Mouse (Mus musculus) thymus, postnatal 0 days (tissue): ENCODE measurements around the gene Mt4. TPM values are rescaled to one million over a fixed set of nuclear protein-coding genes. Genes with fewer than 3 reads are reported as not detected.

ENCODE experiments used
- DNase-seq: peaks from one replicate; pipeline ENCODE4 v3.0.0-alpha.2; 2015; ENCODE audit warnings: low spot score
- polyA plus RNA-seq: library from polyadenylated mRNA; unstranded; fragments of >200 nt; fragmentation: Nextera tagmentation; extraction: Ambion mirVana; gene quantifications from 2 replicates; pipeline ENCODE4 v1.2.1, GENCODE M21; 2015

Mt4 gene
- 4.9 and 5.6 TPM in 2 replicates for polyA plus RNA-seq

DNA sequence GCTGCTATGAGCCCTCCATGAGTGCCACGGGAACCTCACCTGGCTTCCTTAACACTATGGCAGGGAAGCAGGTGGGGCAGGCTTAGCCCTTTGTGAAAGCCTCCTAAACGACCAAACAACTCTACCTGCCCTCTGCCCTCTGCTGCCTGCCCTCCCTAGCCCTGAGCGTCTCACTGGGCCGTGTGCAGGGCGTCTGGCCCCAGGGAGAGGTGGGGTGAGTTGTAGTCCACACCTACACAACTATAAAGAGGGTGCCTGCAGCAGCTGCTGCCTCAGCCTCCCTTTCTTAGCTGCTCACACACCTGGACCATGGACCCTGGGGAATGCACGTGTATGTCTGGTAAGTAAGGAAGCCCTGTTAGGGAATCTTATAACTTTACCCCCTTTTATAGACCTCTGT is at the start of gene Mt4:
Gene Mt4 (plus strand): TSS at position 265 of the 400 bp plus-strand sequence.
- DNase-seq = no peak

DNA sequence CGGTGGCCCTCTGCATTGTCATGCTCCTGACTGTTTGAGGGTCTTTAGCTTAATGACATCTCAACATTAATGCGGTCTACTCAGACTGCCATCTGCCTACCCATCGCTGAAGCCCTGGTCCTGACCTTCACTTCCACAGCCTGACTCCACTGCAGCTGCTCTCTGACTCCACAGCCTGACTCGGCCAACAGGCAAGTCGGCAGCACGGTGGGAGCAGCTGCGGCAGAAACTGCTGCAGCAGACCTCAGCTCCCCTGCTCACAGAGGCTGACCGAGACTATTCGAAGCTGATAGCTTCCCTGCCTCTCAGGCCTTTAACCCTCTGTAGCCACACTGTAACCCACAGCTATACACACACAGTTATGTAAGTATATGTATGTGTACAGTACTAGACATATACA is 49.0 kb upstream of the Mt4 start:
- no peak for DNase-seq

DNA sequence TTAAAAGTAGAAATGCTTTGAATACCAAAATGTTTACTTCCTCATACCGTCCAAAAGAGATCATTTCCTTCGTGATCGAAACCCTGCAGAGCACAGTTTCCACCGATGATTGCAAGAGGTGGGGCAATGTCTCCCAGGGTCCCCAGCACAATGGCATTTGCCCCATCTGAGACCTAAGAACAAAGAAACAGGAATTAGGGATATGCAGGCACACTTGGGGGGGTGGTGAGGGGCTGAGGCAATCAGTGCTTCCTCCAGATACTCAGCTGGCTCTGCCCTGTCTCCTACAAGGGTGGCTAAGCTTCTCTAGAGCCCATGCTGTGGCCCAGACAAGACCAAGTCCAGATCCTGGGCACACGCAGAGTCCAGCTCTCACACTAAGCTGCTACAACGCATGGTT is 47.3 kb upstream of the Mt4 start:
- no peak for DNase-seq

DNA sequence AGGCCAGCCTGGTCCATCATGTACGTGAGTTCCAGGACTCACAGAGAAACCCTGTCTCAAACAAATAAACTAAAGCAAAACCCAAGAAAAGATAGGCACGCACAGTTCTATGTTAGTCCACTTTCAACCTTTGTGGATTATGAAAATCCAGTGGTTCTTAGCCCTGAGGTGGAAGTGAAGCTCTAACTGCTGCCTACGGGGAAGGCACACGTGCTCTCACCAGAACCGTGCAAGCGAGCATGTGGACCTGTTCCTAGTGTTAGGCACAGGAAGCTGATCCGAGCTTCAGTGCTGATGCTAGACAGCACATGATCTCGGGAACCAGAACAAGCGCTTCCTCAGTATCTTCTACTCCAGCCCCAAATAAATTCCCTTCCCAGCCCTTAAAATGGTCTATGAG is 44.1 kb upstream of the Mt4 start:
- no peak for DNase-seq

DNA sequence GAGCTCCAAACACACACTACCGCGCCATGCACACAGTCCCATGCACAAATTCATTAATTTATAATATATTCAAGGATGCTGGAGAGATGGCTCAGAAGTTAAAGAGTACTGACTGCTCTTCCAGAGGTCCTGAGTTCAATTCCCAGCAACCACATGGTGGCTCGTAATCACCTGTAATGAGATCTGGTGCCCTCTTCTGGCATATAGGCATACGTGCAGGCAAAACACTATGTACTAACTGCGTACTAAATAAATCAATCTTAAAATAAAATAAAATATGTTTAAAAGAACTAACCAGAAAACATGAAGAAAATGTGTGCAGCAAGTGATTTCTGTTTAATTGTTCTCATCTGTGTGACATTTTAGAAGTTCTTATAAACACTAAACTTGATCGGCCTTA is 42.7 kb upstream of the Mt4 start:
- no peak for DNase-seq

DNA sequence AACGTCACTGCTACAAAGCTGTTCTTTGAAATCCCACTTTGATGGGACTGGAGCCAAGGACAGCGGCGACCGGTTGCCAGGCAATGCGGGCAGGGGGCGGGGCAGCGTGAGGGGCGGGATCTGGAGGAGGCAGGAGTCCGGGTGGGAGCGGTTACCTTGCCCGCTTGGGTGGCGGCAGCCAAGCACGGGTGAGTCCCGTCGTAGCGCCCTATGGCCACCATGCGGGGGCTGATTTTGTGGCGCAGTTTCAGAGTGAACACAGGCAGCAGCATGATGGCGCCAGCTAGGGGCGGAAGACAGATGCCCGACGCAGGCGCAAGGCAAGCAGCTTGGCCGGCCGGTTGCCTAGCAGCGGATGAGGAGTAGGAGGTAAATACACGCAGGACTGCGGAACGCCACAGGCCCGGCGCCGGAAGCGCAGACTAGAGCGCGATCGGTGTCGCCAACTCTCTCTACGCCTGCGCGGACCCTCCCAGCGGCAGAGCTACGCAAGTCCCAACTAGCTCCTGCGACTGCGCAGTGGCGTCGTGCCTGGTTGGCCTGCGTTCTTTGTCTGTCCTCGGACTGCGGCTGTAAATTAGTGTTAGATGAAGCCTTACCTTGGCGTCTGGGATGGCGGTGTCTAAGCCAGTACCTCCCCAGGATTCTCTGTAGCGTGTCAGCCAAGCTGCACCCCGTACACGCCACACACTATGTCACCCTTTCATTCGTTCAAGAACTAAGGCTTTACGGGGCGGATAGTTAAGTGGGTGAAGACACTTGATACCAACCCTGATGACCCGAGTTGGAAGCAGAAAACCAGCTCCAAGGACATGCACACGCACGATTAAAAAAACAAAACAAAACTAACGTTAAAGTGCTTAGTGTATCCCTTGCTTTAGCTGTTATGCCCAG is 38.7 kb upstream of the Mt4 start, which contains the start of gene Bbs2:
Gene Bbs2 (minus strand): TSS at position 848 of the 894 bp plus-strand sequence.
- DNase-seq = peak; percentile 99

DNA sequence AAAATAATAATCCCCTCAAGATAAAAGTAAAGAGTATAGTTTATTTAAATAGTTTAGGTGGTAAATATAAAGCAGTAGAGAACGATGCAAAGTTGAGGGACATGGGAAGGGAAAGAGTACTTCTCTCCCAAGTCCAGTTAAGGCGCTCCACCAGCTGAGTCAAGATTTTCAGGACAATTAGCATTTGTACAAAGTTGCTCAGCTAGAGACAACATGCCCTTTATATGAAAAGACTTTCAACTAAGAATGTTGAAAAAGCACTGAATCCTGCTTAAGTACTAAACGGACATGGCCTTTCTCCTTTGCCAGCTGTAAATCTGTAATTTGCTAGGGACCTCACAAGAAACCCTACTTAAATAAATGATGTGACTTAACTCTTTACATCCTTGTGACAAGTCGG is 38.0 kb upstream of the Mt4 start:
- peak; percentile 3 for DNase-seq

DNA sequence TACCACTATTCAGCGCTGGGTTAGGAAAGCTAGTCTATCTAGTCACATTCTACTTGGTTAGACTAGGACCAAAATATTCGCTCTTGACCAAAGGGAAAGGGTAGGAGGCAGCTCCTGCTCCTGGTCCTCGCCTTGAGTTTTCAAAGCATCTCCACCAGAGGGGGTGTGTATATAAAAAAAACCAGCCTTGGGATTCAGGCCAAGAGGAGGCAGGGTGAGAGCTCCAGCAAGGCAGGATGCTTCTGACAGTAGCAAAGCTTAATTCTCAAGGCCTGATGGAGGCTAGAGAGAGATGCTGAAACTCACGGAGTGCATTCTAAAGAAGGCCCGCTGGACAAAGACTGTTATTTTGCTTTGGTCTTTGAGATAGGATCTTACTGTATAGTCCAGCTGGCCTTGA is 32.9 kb upstream of the Mt4 start:
- DNase-seq = no peak

DNA sequence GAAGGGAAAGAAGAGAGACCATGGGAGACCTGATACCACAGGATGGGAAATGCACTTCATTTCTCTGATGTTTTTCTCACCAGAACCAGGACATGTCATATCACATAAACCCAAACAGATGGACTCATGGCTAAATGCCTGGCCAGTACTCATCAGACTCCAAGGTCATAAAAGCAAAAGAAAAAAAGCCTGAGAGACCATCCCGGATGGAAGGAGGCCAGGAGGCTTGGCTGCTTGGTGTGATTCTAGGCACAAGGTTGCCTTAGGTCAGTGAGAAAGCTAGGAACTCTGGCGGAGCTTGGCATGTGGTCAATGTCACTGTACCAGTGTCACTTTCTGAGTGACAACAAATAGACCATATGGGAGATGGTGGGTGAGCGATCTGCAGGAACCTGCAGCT is 29.1 kb upstream of the Mt4 start:
- DNase-seq = no peak

DNA sequence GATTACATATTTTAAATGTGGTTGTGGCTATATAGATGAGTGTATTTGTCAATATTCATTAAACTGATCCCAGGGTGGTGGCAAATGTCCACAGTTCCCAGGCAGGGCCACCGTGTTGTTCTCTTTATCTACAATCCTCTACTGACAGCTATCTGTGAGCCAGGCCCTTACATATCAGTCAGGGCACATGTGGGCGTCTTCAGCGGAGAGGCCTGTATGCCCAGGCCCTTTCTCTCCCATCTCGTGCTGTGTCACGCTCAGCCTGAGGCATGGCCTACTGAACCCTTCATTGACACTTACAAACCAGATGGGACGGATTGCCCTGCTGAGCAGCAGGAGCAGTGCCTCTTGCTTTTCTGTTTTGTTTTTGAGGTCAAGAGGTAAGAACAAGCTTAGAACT is 27.6 kb upstream of the Mt4 start:
- no peak for DNase-seq

DNA sequence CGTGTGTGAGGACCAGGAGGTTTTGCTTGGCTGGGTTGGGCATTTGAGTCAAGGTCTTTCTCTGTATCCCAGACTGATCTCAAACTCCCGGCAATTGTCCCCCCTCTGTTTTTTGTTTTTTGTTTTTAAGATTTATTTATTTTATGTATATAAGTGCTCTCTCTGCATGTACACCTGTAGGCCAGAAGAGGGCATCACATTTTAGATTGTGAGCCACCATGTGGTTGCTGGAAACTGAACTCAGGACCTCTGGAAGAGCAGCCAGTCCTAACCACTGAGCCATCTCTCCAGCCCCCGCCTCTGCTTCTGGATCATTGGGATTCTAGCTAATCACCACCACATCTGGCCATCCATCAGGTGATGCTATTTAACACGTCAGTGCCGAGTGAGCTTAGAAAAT is 27.2 kb upstream of the Mt4 start:
- DNase-seq = no peak

DNA sequence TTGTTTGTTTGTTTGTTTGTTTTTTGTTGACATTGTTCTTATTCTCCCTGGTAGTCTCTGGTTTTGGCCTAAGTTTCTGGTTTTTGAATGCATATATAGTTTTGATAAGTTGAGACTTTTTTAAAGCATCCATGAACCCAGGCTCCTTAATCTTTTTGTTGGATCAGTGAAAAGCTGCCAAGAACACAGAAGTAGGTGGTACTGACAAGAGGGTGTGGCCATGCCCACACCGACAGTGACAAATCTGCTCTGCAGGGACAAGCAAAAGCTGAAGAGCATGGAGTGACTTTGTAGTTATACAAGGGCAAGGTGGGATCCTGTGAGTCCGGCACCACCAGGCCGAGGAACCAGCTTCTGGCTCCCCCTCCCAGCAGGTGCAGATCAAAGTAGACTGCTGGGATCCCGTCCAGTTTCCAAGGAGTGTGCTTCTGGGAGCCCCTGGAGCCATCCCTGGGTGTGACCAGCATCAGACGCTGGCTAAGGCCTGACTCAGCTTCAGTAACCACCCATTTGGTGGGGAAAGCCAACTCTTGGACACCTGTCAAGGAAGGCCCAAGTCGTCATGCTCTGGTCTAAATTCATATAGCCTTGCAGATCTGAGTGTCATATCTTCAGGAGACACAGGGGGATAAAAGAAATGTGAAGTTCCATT is 26.3 kb upstream of the Mt4 start:
- no peak for DNase-seq

DNA sequence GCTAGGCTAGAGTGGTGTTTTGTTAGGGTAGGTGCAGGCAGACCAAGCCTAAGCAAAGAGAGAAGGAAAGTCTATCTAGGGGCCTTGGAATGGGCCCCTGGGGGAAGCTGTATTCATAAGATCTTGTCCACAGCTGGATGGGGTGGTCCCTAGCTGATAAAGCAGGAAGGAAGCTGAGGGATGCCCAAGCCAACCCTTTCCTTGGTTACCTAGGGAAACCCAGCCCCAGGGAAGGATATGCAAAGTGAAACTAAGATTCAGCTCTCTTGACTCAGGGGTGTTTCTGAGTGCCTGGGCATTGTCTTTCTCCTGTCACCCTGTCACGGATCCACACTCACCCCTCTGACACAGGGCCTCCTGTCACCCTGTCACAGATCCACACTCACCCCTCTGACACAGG is 23.6 kb upstream of the Mt4 start:
- DNase-seq = no peak

DNA sequence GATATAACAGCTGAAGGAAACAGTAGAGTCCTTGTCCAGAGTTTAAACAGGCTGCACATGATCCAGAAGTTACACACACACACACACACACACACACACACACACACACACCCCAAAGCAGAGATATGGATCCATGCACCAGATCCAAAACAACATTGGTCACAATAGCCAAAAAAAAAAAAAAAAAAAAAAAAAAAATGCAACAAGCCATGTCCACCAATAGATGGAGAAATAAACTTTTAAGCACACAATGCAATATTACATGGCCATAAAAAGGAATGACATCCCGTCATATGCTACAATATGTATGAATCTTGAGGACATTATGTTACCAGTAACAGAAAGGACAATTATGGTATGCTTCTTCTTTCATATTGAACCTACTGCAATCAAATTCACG is 23.0 kb upstream of the Mt4 start:
- DNase-seq = no peak

DNA sequence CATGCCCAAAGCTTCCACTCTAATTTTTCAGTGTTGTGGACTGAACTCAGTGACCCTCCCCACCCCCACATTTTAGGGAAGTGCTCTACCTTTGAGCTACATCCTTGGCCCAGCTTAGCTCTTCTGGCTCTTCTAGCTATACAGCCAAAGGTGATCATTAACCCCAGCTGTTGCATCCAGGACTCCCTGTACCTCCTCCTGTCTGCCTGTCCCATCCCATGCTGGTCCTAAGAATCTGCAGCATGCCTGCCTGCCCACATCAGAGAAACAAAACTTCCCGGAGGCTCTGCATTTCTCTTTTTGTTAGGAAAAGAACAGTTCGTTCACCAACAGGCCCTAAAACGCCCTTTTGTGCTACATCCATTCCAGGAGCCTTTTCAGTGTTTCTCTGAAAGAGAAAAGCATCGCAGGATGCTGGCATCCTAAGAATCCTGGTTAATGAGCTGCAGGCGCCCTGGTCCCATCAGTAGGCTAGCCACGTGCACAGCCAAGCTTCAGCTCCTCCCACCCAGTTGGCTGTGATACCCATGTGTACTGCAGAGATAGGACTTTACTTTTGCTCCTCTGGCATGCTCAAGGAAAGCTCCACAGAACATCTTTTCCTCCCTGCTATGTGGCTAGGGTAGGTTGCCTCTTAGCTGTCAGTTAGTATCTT is 18.1 kb upstream of the Mt4 start:
- no peak for DNase-seq

DNA sequence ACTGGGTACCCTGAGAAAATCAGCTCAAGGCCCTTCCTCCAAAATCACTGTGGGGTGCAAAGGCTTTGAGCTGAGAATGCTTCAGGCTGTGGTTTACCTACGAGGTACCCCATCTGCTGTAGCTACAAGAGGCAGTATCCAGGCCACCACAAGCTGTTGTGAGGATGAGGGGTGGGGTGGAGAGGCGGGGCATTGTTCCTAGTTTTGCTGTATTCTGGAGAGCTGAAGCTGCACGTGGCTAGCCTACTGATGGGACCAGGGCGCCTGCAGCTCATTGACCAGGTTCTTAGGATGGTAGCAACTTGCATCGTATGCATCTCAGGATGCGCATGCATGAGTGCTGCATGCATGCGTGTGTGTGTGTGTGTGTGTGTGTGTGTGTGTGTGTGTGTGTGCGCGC is 15.4 kb upstream of the Mt4 start:
- no peak for DNase-seq

DNA sequence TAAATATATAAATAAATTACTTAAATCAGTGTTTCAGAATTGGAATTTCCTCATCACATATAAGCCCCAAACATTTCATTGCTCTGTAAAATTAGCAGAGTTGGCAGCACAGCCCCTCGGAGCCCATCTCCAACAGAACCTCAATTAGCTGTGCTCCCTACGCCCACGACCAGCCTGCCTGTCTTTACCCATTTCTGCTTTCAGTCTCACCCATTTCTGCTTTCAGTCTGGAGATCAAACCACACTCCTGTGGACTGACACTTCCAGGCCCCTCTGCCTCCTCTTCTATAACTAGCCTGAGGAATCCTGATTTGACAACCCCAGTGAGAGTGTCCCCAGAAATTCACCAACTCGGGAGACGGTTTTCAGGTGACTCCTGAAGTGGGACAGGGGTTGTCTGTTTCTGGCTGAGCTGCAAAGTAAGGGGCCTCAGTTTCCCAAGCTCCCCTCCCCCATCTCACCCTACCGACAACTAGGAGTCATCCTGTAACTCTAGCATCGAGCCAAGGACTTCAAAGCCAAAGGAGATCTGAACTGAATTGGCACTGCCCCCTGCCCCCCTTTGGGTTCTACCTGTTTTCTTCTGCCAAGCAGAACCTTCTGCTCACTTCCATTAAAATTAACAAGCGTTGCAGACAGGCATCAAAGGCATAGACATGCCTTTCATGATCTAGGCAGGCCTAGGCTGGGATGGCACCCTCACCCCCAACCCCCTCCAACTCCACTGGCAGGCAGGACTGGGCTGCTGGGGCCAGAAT is 14.1 kb upstream of the Mt4 start:
- no peak for DNase-seq

DNA sequence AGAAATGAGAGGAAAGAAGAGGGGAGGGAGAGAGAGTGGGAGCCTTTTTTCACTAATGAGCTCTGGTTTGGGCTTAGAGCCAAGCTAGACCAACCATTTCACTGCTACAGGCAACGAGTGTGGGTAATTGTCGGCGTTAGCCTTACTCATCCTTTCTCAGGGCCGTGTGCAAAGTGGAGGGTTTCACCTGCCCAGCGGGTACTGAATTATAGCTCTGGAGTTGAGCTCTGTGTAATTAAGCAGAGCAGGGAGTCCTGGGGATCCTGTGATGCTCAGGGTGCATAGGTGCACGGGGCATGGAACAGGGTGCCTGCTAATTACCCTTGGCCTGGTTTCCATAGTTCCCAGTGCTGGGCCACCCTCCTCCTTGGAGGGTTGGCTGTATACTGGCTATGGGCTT is 9.3 kb upstream of the Mt4 start:
- no peak for DNase-seq

DNA sequence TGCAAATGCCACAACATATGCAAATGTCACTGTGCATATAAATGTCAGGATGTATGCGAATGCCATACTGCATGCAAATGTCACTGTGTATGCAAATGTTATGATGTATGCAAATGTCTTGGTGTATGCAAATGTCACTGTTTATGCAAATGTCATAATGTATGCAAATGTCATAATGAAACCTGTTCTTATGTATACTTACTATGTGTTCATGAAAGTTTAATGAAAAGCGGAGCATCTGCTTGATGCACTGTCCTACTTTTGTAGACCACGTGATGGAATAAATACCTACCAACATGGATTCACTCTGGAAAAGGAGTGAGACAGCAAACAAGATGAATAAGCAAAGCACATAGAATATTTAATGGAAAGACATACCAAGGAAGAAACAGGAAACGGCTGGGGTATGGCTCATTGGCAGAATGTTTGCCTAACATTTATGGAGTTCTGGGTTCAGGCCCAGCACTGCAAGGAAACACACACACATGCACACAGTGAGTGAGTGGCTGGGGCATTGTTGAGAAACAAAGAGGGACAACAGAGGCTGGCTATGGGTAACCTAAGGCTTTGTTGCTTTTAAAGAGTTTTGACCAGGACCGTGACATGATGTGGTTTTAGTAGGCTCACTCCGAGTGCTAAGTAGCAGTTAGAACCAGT is 7.7 kb upstream of the Mt4 start:
- no peak for DNase-seq

DNA sequence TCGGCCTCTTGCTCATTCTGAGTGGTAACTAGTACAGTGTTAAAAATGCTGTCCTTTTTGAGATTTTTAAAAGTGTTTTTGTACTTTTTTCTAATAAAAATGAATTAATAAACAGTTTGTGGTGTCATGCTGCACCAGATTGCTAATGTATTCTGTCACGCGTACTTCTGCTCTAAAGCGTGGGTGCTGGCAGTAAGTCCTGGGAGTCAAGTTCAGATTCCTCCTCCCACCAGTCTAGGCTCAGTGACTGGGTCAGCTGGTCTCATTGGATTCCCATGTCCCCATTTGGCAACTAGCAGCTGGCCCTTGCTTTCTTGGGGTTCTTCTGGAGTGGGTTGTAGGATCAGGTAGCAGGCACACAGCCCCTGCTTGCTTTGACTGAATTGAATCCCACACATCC is 6.9 kb upstream of the Mt4 start:
- no peak for DNase-seq

DNA sequence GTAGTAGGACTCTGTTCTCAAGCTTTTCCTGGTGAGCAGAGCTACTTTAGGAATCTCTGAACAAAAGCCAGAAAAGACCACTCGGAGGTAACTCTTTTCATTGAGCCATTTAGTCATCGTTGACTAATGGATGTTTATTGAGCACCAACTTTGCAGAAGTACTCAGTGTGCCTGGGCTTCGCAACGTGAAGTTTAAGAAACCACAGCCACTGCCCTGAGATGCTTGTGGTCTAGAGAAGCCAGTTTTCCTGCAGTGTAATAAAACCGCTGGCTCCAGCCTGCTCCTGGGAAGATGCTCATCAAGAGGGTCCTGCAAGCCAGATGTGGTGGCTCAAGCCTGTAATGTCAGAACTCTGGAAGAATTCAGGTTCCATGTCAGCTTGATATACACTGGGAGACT is 4.9 kb upstream of the Mt4 start:
- no peak for DNase-seq
